Mouse (Mus musculus) megakaryocyte, embryonic 14.5 days (primary cell): Measurements from ENCODE around the gene Sec24d. TPM values are rescaled to one million over a fixed set of nuclear protein-coding genes. Genes with fewer than 3 reads are reported as not detected.

Experiments
- H3K27me3 ChIP-seq: replicated peaks from 2 replicates; pipeline ENCODE3; 2012; ENCODE audit warnings: inconsistent platforms
- H3K36me3 ChIP-seq: replicated peaks from 2 replicates; pipeline ENCODE3; 2012; ENCODE audit warnings: low read length, inconsistent platforms, mixed read lengths
- H3K4me1 ChIP-seq: 2 replicates; pipeline ENCODE4 v1.6.1; 2012; ENCODE audit warnings: inconsistent platforms
- H3K4me3 ChIP-seq: replicated peaks from 2 replicates; pipeline ENCODE3; 2012; ENCODE audit warnings: moderate library complexity, mild to moderate bottlenecking, inconsistent platforms
- H3K9me3 ChIP-seq: 2 replicates; pipeline ENCODE4 v1.6.1; 2012; ENCODE audit warnings: inconsistent platforms
- FLI1 ChIP-seq: IDR thresholded peaks from 2 replicates; pipeline ENCODE4 v1.6.1; 2012; ENCODE audit warnings: low read length, inconsistent platforms, mixed read lengths
- GATA1 ChIP-seq: IDR thresholded peaks from 3 replicates; pipeline ENCODE4 v1.6.1; 2012; ENCODE audit warnings: mixed read lengths, low read length, inconsistent platforms, borderline replicate concordance
- polyA plus RNA-seq: library from polyadenylated mRNA; stranded (reverse); fragments of >175 nt; gene quantifications from 2 replicates; pipeline ENCODE4 v1.2.3, GENCODE M21; 2012; ENCODE audit warnings: low replicate concordance; ENCODE audit not compliant: insufficient read depth

Sec24d gene
- polyA plus RNA-seq, 1 experiment = 15.6 TPM

DNA sequence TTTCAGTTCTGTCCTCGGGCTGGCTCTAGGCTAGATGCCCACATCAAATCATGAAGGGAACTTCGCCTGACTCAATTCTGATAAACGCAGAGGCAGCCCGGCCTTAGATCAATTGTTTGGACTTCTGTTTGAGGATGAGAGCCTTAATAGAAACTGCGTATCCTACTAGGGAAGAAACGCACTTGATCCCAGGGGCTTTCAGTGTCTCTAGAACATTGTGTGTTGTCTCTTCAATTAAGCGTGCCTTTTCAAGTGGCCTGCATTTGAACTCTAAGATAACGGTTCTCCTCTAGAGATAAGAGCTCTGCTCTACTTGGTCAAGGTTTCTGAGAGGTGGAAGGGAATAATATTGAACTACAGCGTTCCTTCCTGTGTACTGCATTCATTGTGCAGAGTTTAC lies 49.8 kb downstream of the Sec24d start:
- no peak for TF ChIP-seq FLI1
- TF ChIP-seq GATA1 = no peak
- no peaks in the 10 kb centered on the region for H3K27me3 ChIP-seq
- peaks cover 4% of the 10 kb centered on the region for H3K4me1 ChIP-seq
- H3K9me3 ChIP-seq = no peaks in the 10 kb centered on the region
- H3K36me3 ChIP-seq = peaks cover 2% of the 10 kb centered on the region
- H3K4me3 ChIP-seq = no peak overlapping the region

DNA sequence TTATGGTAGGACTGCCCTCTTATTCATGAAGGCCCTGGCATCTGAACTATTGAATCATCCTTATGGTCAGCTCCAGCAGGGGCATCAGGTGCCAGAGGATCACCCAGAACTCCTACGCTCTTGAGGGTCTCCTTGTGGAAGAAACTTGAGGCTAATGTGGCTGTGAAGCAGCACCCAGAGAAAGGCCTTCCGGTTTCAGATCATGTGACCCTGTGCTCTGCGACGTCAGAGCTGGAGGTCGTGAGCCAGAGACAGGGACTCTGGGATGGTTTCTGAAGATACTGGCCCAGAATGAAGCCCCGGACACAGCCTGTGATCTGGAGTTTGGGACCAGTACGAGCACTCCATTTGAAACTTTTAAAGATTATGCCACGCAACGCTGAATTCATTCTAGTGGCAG lies 53.1 kb downstream of the Sec24d start:
- Histone ChIP-seq H3K9me3 (no peaks in the 10 kb centered on the region), H3K4me3 (no peak overlapping the region), H3K4me1 (peaks cover 4% of the 10 kb centered on the region), H3K36me3 (no peaks in the 10 kb centered on the region), H3K27me3 (no peaks in the 10 kb centered on the region)
- TF ChIP-seq GATA1 = no peak

DNA sequence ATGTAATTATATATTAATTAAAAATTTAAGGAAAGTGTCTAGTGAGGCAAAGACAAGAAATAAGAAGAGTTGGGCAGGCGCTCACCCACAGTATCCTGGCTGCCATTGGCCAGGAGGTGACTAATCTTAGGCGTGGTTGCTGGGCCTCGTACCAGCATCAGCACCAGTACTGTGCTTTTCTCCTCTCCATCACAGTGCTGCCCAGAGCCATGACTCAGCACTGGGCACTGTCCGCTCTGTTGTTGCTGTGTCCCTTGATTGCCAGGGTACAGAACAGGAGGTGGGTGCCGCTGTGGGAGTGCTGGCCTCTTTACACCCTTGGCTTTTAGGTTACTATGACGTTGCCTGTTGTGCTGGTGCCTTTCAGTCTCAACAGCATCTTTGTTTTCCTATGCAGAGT lies 54.4 kb downstream of the Sec24d start:
- H3K4me3 ChIP-seq = no peak overlapping the region
- peaks cover 4% of the 10 kb centered on the region for H3K4me1 ChIP-seq
- no peaks in the 10 kb centered on the region for H3K27me3 ChIP-seq
- TF ChIP-seq GATA1 = no peak
- no peak for TF ChIP-seq FLI1
- H3K36me3 ChIP-seq = no peaks in the 10 kb centered on the region
- H3K9me3 ChIP-seq = no peaks in the 10 kb centered on the region

DNA sequence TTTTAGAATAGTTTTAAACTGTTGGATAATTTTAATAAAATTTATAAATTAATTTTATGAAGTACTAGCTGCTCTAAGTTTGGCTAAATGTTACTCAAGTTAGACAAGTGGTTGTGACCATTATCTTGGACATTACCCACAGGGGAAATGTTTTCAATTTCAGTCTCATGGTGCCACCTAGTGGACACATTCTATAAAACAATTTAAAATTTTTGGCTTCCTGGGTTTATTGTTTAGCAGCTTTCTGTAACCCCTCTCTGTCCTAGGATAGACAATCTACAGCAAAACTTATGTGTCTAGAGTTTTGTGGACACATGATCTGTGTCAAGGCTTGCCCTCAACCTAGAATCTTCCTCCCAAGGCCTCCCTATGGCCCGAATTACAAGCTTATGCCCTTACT lies 54.9 kb downstream of the Sec24d start:
- no peaks in the 10 kb centered on the region for H3K27me3 ChIP-seq
- H3K9me3 ChIP-seq = no peaks in the 10 kb centered on the region
- TF ChIP-seq GATA1 (no peak), FLI1 (no peak)
- H3K36me3 ChIP-seq = no peaks in the 10 kb centered on the region
- H3K4me3 ChIP-seq = no peak overlapping the region
- H3K4me1 ChIP-seq = peaks cover 4% of the 10 kb centered on the region

DNA sequence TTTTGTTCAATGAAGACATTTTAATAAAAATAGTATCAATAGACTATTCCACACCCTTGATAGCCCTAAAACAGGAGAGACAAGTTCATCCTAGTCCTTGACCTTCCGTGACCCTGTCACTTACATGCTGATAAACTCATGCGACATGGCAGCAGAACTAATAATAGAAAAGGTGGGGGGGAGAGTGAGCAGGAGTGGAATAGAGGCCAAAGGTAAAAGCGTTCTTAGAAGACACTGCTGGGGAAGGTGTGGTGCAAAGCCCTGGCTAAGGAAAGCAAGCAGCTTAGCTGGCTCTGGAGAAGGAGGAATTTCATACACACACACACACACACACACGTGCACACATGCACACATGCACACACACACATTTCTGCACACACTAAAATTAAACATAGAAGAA lies 57.1 kb downstream of the Sec24d start:
- Histone ChIP-seq H3K27me3 (no peaks in the 10 kb centered on the region), H3K4me1 (peaks cover 4% of the 10 kb centered on the region), H3K36me3 (peaks cover 12% of the 10 kb centered on the region), H3K4me3 (no peak overlapping the region), H3K9me3 (no peaks in the 10 kb centered on the region)
- TF ChIP-seq GATA1 = no peak
- TF ChIP-seq FLI1 = no peak

DNA sequence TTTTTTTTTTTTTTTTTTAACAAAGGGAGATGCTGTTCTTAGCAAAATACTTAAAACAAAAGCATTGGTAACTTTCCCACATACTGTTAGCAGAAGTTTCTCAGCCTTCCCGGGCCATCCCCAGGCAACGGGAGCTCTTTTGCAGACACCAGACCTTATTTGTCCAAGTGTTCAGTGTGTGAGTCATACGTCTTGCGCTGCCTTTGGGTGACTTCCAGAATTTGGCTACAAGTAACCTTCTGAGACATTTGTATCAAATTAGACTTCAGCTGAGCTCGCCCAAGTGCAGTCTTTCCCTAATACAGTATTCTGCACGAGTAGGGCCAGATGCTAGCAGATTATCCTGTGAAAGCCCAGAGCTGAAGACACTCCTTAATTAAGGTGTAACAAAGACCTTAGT lies 62.0 kb downstream of the Sec24d start:
- Histone ChIP-seq H3K4me3 (no peak overlapping the region), H3K9me3 (no peaks in the 10 kb centered on the region), H3K36me3 (peaks cover 20% of the 10 kb centered on the region), H3K4me1 (peaks cover 16% of the 10 kb centered on the region), H3K27me3 (no peaks in the 10 kb centered on the region)
- TF ChIP-seq GATA1 (no peak), FLI1 (no peak)

DNA sequence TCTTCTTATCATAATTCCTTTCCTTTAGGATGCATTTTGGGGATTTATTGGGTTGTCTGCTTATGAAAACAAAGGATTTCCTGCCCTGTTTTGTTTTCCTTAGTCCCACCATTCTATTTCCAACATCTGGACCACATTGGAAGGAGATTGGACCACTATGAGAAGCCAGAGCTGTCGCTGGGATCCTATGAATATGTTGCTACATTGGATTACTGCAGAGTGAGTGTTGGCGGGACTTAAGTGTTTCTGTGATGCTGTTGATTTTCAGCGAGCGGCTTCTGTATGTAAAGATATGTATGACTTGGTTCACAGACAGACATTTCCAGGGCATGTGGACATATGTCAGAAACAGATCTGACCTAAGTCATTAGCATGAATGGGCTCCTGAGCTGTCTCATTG lies 63.0 kb downstream of the Sec24d start:
- H3K36me3 ChIP-seq = peaks cover 20% of the 10 kb centered on the region
- no peak overlapping the region for H3K4me3 ChIP-seq
- no peaks in the 10 kb centered on the region for H3K9me3 ChIP-seq
- H3K27me3 ChIP-seq = no peaks in the 10 kb centered on the region
- no peak for TF ChIP-seq FLI1
- no peak for TF ChIP-seq GATA1
- H3K4me1 ChIP-seq = peaks cover 22% of the 10 kb centered on the region

DNA sequence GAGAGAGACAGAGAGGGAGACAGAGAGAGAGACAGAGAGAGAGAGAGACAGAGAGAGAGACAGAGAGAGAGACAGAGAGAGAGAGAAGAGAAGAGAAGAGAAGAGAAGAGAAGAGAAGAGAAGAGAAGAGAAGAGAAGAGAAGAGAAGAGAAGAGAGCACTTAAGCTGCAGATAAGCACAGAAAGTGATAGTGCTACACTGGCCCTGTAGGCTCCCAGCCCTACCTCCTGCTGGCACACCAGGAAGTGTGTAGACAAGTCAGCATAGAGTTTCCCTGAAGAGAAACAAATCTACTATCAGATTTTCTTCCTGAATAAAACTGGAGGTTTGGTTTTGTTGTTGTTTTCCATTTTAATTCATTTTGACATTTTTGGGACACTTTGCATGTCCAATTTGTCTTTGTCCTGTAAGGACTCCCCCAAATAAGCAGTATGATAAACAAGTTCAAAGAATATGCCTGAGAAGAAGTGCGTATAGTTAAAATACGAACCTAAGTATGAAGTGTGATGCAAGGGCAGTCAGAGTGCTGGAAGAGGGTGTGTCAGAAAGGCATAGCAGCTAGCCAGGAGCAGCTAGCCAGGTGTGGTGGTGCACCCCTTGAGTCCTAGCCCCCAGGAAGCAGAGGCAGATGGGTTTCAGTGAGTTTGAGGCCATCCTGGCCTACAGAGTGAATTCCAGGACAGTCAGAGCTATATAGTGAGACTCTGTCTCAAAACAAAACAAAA lies 65.2 kb downstream of the Sec24d start:
- H3K9me3 ChIP-seq = no peaks in the 10 kb centered on the region
- no peak for TF ChIP-seq GATA1
- H3K27me3 ChIP-seq = no peaks in the 10 kb centered on the region
- peak overlapping the region; percentile 59 for H3K4me3 ChIP-seq
- peaks cover 22% of the 10 kb centered on the region for H3K4me1 ChIP-seq
- peaks cover 24% of the 10 kb centered on the region for H3K36me3 ChIP-seq

DNA sequence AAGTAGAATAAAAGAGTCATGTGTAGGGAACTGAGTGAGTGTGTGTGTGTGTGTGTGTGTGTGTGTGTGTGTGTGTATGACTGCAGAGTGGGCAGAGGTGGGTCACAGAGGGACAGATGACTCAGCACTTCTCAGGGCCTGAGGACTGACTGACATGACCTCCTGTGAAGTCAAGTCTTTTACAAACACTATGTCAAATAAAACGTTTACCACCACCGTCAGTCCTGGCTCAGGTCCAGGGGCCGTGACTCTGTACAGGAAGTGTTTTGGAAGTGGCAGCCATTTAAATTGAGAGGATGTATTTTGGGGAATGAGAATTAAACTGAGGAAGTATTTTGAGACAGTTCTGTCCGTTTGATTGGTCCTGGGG lies 65.8 kb downstream of the Sec24d start:
- Histone ChIP-seq H3K9me3 (no peaks in the 10 kb centered on the region), H3K36me3 (peaks cover 25% of the 10 kb centered on the region), H3K27me3 (no peaks in the 10 kb centered on the region), H3K4me1 (peaks cover 22% of the 10 kb centered on the region), H3K4me3 (no peak overlapping the region)
- no peak for TF ChIP-seq GATA1
- TF ChIP-seq FLI1 = no peak

DNA sequence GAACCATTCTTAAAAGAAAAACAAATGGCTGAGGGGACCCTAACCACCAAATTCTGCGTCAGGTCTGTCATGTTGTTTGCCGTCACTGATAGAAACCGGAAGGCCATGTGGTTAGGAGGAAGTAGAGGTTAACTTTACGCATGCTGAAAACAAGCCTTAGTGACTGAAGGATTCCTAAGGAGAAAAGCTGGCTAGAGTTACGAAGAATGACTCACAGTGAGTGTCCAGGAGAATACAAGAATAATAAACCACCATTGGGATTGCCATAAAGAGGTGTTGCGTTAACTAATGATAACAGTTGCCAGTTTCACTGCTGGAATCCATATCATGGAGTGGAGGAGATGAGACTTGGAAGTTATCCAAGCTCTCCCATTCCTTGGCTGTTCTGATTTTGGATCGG lies 67.7 kb downstream of the Sec24d start:
- no peaks in the 10 kb centered on the region for H3K27me3 ChIP-seq
- H3K4me1 ChIP-seq = peaks cover 22% of the 10 kb centered on the region
- no peak overlapping the region for H3K4me3 ChIP-seq
- peaks cover 23% of the 10 kb centered on the region for H3K36me3 ChIP-seq
- no peak for TF ChIP-seq FLI1
- no peak for TF ChIP-seq GATA1
- no peaks in the 10 kb centered on the region for H3K9me3 ChIP-seq

DNA sequence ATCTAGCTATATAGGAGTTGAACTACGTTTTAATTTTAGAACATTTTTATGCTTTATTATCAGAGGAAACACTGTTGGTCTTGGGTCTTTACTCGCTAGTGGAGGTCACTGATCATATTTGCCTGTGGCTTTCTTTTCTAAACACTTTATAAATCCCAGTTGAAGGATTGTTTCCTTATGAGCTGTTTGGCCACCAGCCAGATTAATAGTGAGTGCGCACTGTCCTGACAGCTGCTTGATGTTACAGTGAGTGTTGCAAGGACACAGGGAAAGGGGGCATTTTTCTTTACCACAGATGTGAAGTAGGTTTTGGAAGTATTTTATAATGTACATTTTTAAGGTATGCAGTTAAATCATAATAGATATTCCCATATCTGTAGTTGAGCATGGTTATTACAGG lies 68.2 kb downstream of the Sec24d start:
- Histone ChIP-seq H3K4me1 (peaks cover 22% of the 10 kb centered on the region), H3K4me3 (no peak overlapping the region), H3K36me3 (peaks cover 24% of the 10 kb centered on the region), H3K27me3 (no peaks in the 10 kb centered on the region), H3K9me3 (no peaks in the 10 kb centered on the region)
- no peak for TF ChIP-seq FLI1
- no peak for TF ChIP-seq GATA1
